Mouse (Mus musculus): ENCODE data around the gene Polr1e.
A peak's percentile ranks its signal among the peaks of the same experiment; 100 is the strongest.

DNA sequence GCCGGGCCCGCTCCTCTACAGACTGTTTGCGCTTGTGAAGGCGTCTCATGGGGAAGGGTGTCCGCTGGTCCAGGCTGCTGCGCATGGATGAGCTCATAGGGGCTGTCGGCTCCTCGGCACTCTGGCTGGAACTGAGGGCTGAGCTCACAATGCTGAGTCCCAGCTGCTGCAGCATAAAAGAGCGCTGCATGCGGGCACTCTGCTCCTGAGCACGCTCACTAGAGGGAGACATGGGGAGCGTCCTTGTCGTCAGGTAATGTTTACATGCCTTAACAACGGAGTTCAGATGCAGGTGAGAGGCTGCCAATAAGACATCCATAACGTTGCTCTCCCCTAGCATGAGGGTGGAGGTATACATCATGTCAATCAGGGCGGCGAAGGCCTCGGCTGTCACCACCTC is 23.6 kb upstream of the Polr1e start:
- no peak for TF ChIP-seq EP300 (IDR thresholded peaks at IDR 0.05; ENCODE audit: insufficient read depth, low read depth, low read length)
- peak; percentile 15 for TF ChIP-seq CTCF (IDR thresholded peaks at IDR 0.05; ENCODE audit: low read depth, low read length)
